Mouse (Mus musculus) layer of hippocampus, adult 18-20 months (tissue): ENCODE results near the gene Gprc5d. TPM values are rescaled to one million over a fixed set of nuclear protein-coding genes. Genes with fewer than 3 reads are reported as not detected.

Experiments used
- DNase-seq, 2 experiments: peaks; one replicate each; pipeline ENCODE4 v3.0.0; 2022; ENCODE audit warnings: low spot score in 2 of 2
- long read RNA-seq: library from polyadenylated mRNA; stranded (forward); transcript quantifications from one replicate; pipeline ENCODE4 v2.0.0, GENCODE M21; 2021
- total RNA-seq, 2 experiments: library from RNA; stranded (reverse); gene quantifications; 2 replicates each; pipeline ENCODE4 v1.2.3; 2021

Gene Gprc5d
- under 1 TPM in 1 of 2 experiments, not detected in 1; 0.25 TPM for total RNA-seq
- long read RNA-seq = 0 reads

GRCm38 (mm10) chr6:135118183-135118582, at the start of gene Gprc5d:
Gene Gprc5d, minus strand, starts transcription at chr6:135118283.
- DNase-seq = no peak

- DNase-seq = no peak
Observed at GRCm38 (mm10) chr6:135166712-135167111, 48.6 kb upstream of the Gprc5d start.

GRCm38 (mm10) chr6:135166262-135166661, 48.2 kb upstream of the Gprc5d start:
- DNase-seq = no peak

- DNase-seq = no peak
Observed at GRCm38 (mm10) chr6:135165706-135166105, 47.6 kb upstream of the Gprc5d start.

- no peak for DNase-seq
Observed at GRCm38 (mm10) chr6:135165191-135165590, 47.1 kb upstream of the Gprc5d start.

GRCm38 (mm10) chr6:135162861-135163260, 44.8 kb upstream of the Gprc5d start:
- DNase-seq = no peak

- no peak for DNase-seq
Observed at GRCm38 (mm10) chr6:135162311-135162710, 44.2 kb upstream of the Gprc5d start.

- no peak for DNase-seq
Observed at GRCm38 (mm10) chr6:135161356-135161755, 43.3 kb upstream of the Gprc5d start.

- no peak for DNase-seq
Observed at GRCm38 (mm10) chr6:135158509-135158908, 40.4 kb upstream of the Gprc5d start.

- DNase-seq = no peak
Observed at GRCm38 (mm10) chr6:135157496-135157895, 39.4 kb upstream of the Gprc5d start.

GRCm38 (mm10) chr6:135156597-135156996, 38.5 kb upstream of the Gprc5d start:
- DNase-seq = peak in 1 of 2 experiments; percentile 45

GRCm38 (mm10) chr6:135153719-135154118, 35.6 kb upstream of the Gprc5d start:
- no peak for DNase-seq

GRCm38 (mm10) chr6:135150311-135150710, 32.2 kb upstream of the Gprc5d start:
- peak in 1 of 2 experiments; percentile 50 for DNase-seq

- DNase-seq = no peak
Observed at GRCm38 (mm10) chr6:135149722-135150121, 31.6 kb upstream of the Gprc5d start.

GRCm38 (mm10) chr6:135149175-135149574, 31.1 kb upstream of the Gprc5d start:
- DNase-seq = no peak

- DNase-seq = no peak
Observed at GRCm38 (mm10) chr6:135148506-135148905, 30.4 kb upstream of the Gprc5d start.

GRCm38 (mm10) chr6:135145976-135146375, 27.9 kb upstream of the Gprc5d start:
- DNase-seq = no peak

- DNase-seq = peak in 1 of 2 experiments; percentile 59
Observed at GRCm38 (mm10) chr6:135144516-135144915, 26.4 kb upstream of the Gprc5d start.

GRCm38 (mm10) chr6:135143151-135143550, 25.1 kb upstream of the Gprc5d start:
- no peak for DNase-seq

- no peak for DNase-seq
Observed at GRCm38 (mm10) chr6:135141451-135142147, 23.5 kb upstream of the Gprc5d start.

- DNase-seq = no peak
Observed at GRCm38 (mm10) chr6:135138746-135139145, 20.7 kb upstream of the Gprc5d start.

- DNase-seq = no peak
Observed at GRCm38 (mm10) chr6:135138207-135138606, 20.1 kb upstream of the Gprc5d start.

- no peak for DNase-seq
Observed at GRCm38 (mm10) chr6:135137736-135138135, 19.7 kb upstream of the Gprc5d start.
